Mouse (Mus musculus): ENCODE measurements around the gene Rbp4. TPM values are rescaled to one million over a fixed set of nuclear protein-coding genes. Genes with fewer than 3 reads are reported as not detected.

Rbp4 gene
- 34.9 and 66.9 TPM in 2 replicates for polyA plus RNA-seq (2015; fragmentation: Nextera tagmentation; extraction: Ambion mirVana)

DNA sequence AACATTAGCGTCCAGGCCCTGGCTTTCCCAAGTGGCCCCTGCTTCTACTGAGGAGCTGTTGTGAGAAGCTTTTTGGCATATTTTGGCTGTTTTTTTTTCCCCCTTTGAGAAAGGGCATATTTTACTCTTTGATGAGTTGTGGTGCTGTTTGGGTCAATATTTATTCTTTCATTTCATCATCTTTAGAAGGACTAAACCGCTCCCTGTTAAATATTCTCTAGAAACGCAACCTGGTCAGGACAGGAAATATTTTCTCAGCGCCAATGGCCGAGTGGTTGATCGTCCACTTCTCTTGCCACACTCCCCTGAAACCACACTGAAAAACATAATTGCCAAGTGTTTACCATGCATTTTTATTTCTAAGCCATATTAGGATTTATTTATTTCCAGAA lies at the start of gene Rbp4:
Rbp4 (minus strand) TSS at position 63 of the 392 bp plus-strand sequence.

DNA sequence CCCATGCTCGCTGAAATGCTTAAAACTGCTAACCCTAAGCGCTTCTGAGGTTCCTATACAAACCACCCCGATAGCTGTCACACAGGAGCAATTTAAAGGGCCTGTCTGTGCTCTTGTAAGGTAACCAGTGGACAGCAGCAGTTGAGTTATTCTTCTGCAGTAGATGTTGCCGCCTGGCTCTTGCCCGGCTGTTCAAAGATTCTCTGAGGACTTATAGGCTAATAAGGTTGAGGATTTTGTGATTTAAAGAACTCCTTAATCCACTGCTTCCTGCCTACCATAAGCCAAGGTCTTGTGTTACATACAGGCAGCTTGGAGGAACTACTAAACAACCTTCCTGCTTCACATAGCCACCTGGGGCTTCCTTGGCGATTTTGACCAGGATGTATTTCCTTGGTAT lies 7.4 kb upstream of the Rbp4 start, which contains the start of gene Pde6c:
Pde6c (plus strand) TSS at position 301 of the 400 bp plus-strand sequence.

DNA sequence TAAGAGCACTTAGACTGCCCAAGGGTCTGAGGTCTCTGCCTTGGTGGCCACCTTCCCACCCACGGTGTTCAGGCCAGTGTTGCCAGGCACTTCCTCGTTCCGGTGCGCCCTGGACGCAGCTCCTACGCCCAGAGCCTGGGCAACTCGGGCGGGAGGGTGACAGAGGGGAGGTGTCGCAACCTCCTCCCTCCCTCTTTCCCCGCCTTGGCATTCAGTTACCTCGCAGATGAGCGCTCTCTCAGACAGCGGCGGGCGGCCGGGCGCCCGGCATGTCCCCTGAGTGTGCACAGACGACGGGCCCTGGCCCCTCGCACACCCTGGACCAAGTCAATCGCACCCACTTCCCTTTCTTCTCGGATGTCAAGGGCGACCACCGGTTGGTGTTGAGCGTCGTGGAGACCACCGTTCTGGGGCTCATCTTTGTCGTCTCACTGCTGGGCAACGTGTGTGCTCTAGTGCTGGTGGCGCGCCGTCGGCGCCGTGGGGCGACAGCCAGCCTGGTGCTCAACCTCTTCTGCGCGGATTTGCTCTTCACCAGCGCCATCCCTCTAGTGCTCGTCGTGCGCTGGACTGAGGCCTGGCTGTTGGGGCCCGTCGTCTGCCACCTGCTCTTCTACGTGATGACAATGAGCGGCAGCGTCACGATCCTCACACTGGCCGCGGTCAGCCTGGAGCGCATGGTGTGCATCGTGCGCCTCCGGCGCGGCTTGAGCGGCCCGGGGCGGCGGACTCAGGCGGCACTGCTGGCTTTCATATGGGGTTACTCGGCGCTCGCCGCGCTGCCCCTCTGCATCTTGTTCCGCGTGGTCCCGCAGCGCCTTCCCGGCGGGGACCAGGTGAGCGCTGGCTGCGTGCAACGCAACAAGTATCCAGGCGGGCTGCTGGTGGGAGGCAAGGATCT lies 28.0 kb downstream of the Rbp4 start, which contains the start of gene Ffar4:
Ffar4 (plus strand) TSS at position 214 of the 901 bp plus-strand sequence.

Other genes starting within 250 kb of the Rbp4 start
- 5.6 and 6.6 TPM in 2 replicates for gene Myof, start 81.7 kb downstream of the Rbp4 start, polyA plus RNA-seq (2015; fragmentation: Nextera tagmentation; extraction: Ambion mirVana)
- gene Cep55, start 70.3 kb downstream of the Rbp4 start, polyA plus RNA-seq (2015; fragmentation: Nextera tagmentation; extraction: Ambion mirVana), result 5.5 and 6.7 TPM in 2 replicates
- 1.0 and 3.2 TPM in 2 replicates for gene Ffar4, start 28.2 kb downstream of the Rbp4 start, polyA plus RNA-seq (2015; fragmentation: Nextera tagmentation; extraction: Ambion mirVana)
- gene Pde6c, start 7.5 kb upstream of the Rbp4 start, polyA plus RNA-seq (2015; fragmentation: Nextera tagmentation; extraction: Ambion mirVana), result not detected in 2 replicates
- 18.4 and 21.3 TPM in 2 replicates for gene Fra10ac1, start 98.9 kb upstream of the Rbp4 start, polyA plus RNA-seq (2015; fragmentation: Nextera tagmentation; extraction: Ambion mirVana)
- gene Lgi1, start 139.3 kb upstream of the Rbp4 start, polyA plus RNA-seq (2015; fragmentation: Nextera tagmentation; extraction: Ambion mirVana), result 3.1 and 3.5 TPM in 2 replicates